Mouse (Mus musculus) embryo, embryonic 11 days (tissue): ENCODE results near the gene Col7a1.

Experiments
- DNase-seq: peaks from one replicate; pipeline ENCODE4 v3.0.0-alpha.2; 2015

The Col7a1 gene

GRCm38 (mm10) chr9:108953081-108953636, at the start of gene Col7a1:
Gene Col7a1 (plus strand): TSS chr9:108953586.
- DNase-seq = peak; percentile 16

- DNase-seq = no peak
Observed at GRCm38 (mm10) chr9:108912308-108912707, 41.1 kb upstream of the Col7a1 start.

- DNase-seq = no peak
Observed at GRCm38 (mm10) chr9:108913161-108913560, 40.2 kb upstream of the Col7a1 start.

- DNase-seq = no peak
Observed at GRCm38 (mm10) chr9:108913621-108914020, 39.8 kb upstream of the Col7a1 start.

GRCm38 (mm10) chr9:108914491-108914890, 38.9 kb upstream of the Col7a1 start, which contains the start of gene Tmem89:
Gene Tmem89 (plus strand): TSS chr9:108914619.
- no peak for DNase-seq

GRCm38 (mm10) chr9:108925897-108926296, 27.5 kb upstream of the Col7a1 start:
- DNase-seq = no peak

GRCm38 (mm10) chr9:108928424-108928823, 25.0 kb upstream of the Col7a1 start:
- DNase-seq = no peak

GRCm38 (mm10) chr9:108935991-108936390, 17.4 kb upstream of the Col7a1 start:
- no peak for DNase-seq

- DNase-seq = peak; percentile 98
Observed at GRCm38 (mm10) chr9:108936418-108937364, 16.7 kb upstream of the Col7a1 start, which contains the start of gene Uqcrc1. Gene Uqcrc1 (plus strand): TSS chr9:108936633.

GRCm38 (mm10) chr9:108945111-108945510, 8.3 kb upstream of the Col7a1 start:
- DNase-seq = no peak

- DNase-seq = no peak
Observed at GRCm38 (mm10) chr9:108945608-108946007, 7.8 kb upstream of the Col7a1 start.

GRCm38 (mm10) chr9:108949231-108949966, 4.0 kb upstream of the Col7a1 start:
- DNase-seq = peak; percentile 69

- DNase-seq = no peak
Observed at GRCm38 (mm10) chr9:108949967-108950728, 3.2 kb upstream of the Col7a1 start.

- DNase-seq = no peak
Observed at GRCm38 (mm10) chr9:108955241-108955640, 1.9 kb downstream of the Col7a1 start.

GRCm38 (mm10) chr9:108955846-108956245, 2.5 kb downstream of the Col7a1 start:
- no peak for DNase-seq

- DNase-seq = no peak
Observed at GRCm38 (mm10) chr9:108963577-108963976, 10.2 kb downstream of the Col7a1 start.

GRCm38 (mm10) chr9:108964338-108964737, 11.0 kb downstream of the Col7a1 start:
- DNase-seq = no peak

- no peak for DNase-seq
Observed at GRCm38 (mm10) chr9:108970623-108971022, 17.2 kb downstream of the Col7a1 start.

- no peak for DNase-seq
Observed at GRCm38 (mm10) chr9:108976483-108976882, 23.1 kb downstream of the Col7a1 start.

GRCm38 (mm10) chr9:108977966-108978365, 24.6 kb downstream of the Col7a1 start:
- DNase-seq = no peak

- no peak for DNase-seq
Observed at GRCm38 (mm10) chr9:108982498-108982897, 29.1 kb downstream of the Col7a1 start.

- no peak for DNase-seq
Observed at GRCm38 (mm10) chr9:108983209-108983608, 29.8 kb downstream of the Col7a1 start.
